Mouse (Mus musculus) MEL (cell line): ENCODE results near the gene Arsb. TPM values are rescaled to one million over a fixed set of nuclear protein-coding genes. Genes with fewer than 3 reads are reported as not detected.

Experiments used
- DNase-seq: peaks from one replicate; pipeline ENCODE4 v3.0.0; 2011; ENCODE audit warnings: low read depth, low spot score
- H3K27ac ChIP-seq: 2 replicates; pipeline ENCODE4 v1.5.1; 2012; ENCODE audit warnings: low read depth, mild to moderate bottlenecking, control low read depth, low read length, moderate library complexity; ENCODE audit not compliant: control insufficient read depth
- H3K27me3 ChIP-seq, 2 experiments: fragments of 150-350 bp in 1 of 2; sonication (generic) in 1 of 2; 2 replicates each; pipeline ENCODE4 v1.6.1; 2012; ENCODE audit warnings: low read length in 2 of 2, mild to moderate bottlenecking in 2 of 2, improper control_type of control experiment in 1 of 2, moderate library complexity in 1 of 2; ENCODE audit not compliant: insufficient read depth in 2 of 2, control insufficient read depth in 1 of 2
- H3K36me3 ChIP-seq, 2 experiments: 2 replicates each; pipeline ENCODE4 v1.6.1; 2012 to 2014; ENCODE audit warnings: low read length in 2 of 2, improper control_type of control experiment in 1 of 2, inconsistent platforms in 1 of 2, mild to moderate bottlenecking in 1 of 2; ENCODE audit not compliant: insufficient read depth in 2 of 2, control insufficient read depth in 1 of 2
- H3K4me1 ChIP-seq, 2 experiments: fragments of 150-350 bp in 1 of 2; sonication (generic) in 1 of 2; 2 replicates each; pipeline ENCODE4 v1.6.1; 2012; ENCODE audit warnings: low read length in 2 of 2, improper control_type of control experiment in 1 of 2, mild to moderate bottlenecking in 1 of 2; ENCODE audit not compliant: insufficient read depth in 2 of 2, control insufficient read depth in 1 of 2
- H3K4me3 ChIP-seq, 2 experiments: fragments of 150-350 bp in 1 of 2; sonication (generic) in 1 of 2; 2 replicates each; pipeline ENCODE4 v1.5.1; 2012; ENCODE audit warnings: low read depth in 2 of 2, low read length in 2 of 2, mild to moderate bottlenecking in 2 of 2, moderate library complexity in 2 of 2, control low read depth in 1 of 2, improper control_type of control experiment in 1 of 2; ENCODE audit not compliant: control insufficient read depth in 1 of 2, insufficient read depth in 1 of 2
- H3K79me2 ChIP-seq: 2 replicates; pipeline ENCODE4 v1.6.1; 2012; ENCODE audit warnings: mild to moderate bottlenecking, low read length, moderate library complexity; ENCODE audit not compliant: control insufficient read depth, poor library complexity, insufficient read depth
- H3K9ac ChIP-seq: 2 replicates; pipeline ENCODE4 v1.6.1; 2012; ENCODE audit warnings: low read depth, mild to moderate bottlenecking, control low read depth, low read length, moderate library complexity; ENCODE audit not compliant: control insufficient read depth, poor library complexity, severe bottlenecking
- H3K9me3 ChIP-seq: fragments of 150-350 bp; sonication (generic); replicated peaks from 2 replicates; pipeline ENCODE4 v1.6.1; 2012; ENCODE audit warnings: mild to moderate bottlenecking, low read length, improper control_type of control experiment, moderate library complexity; ENCODE audit not compliant: insufficient read depth
- CTCF ChIP-seq, 3 experiments: IDR thresholded peaks in 2 of 3; conservative IDR thresholded peaks in 1 of 3; 2 replicates each; pipeline ENCODE4 v1.5.1; 2011 to 2012; ENCODE audit warnings: low read length in 3 of 3, low read depth in 2 of 3, mild to moderate bottlenecking in 2 of 3, improper control_type of control experiment in 1 of 3, inconsistent platforms in 1 of 3, mixed read lengths in 1 of 3, moderate library complexity in 1 of 3; ENCODE audit not compliant: control insufficient read depth in 1 of 3, insufficient read depth in 1 of 3, poor library complexity in 1 of 3, severe bottlenecking in 1 of 3
- E2F4 ChIP-seq: IDR thresholded peaks from 2 replicates; pipeline ENCODE4 v1.6.1; 2011; ENCODE audit warnings: low read depth, low read length, improper control_type of control experiment, borderline replicate concordance
- EP300 ChIP-seq, 2 experiments: IDR thresholded peaks; 2 replicates each; pipeline ENCODE4 v1.6.1; 2011; ENCODE audit warnings: improper control_type of control experiment in 2 of 2, low read length in 2 of 2, low read depth in 1 of 2, mild to moderate bottlenecking in 1 of 2
- GABPA ChIP-seq: IDR thresholded peaks from 2 replicates; pipeline ENCODE4 v1.6.1; 2012; ENCODE audit warnings: low read depth, mild to moderate bottlenecking, inconsistent platforms, low read length, improper control_type of control experiment, moderate library complexity
- GATA1 ChIP-seq: IDR thresholded peaks from 2 replicates; pipeline ENCODE4 v1.6.1; 2011; ENCODE audit warnings: low read depth, low read length, improper control_type of control experiment
- JUND ChIP-seq: IDR thresholded peaks from 2 replicates; pipeline ENCODE4 v1.6.1; 2011; ENCODE audit warnings: low read depth, mild to moderate bottlenecking, improper control_type of control experiment, low read length
- MAFK ChIP-seq: IDR thresholded peaks from 2 replicates; pipeline ENCODE4 v1.6.1; 2011; ENCODE audit warnings: low read depth, mild to moderate bottlenecking, low read length, improper control_type of control experiment, borderline replicate concordance
- MAX ChIP-seq: IDR thresholded peaks from 2 replicates; pipeline ENCODE4 v1.6.1; 2011; ENCODE audit warnings: low read length, improper control_type of control experiment
- MAZ ChIP-seq: IDR thresholded peaks from 2 replicates; pipeline ENCODE4 v1.6.1; 2012; ENCODE audit warnings: low read depth, mild to moderate bottlenecking, inconsistent platforms, low read length, improper control_type of control experiment
- MEF2A ChIP-seq: IDR thresholded peaks from 2 replicates; pipeline ENCODE4 v1.6.1; 2014; ENCODE audit warnings: low read depth, mild to moderate bottlenecking, inconsistent platforms, low read length, improper control_type of control experiment; ENCODE audit not compliant: poor library complexity, insufficient replicate concordance, severe bottlenecking; ENCODE audit errors: extremely low read depth
- MYC ChIP-seq: IDR thresholded peaks from 2 replicates; pipeline ENCODE4 v1.6.1; 2011; ENCODE audit warnings: low read depth, mild to moderate bottlenecking, low read length, improper control_type of control experiment, moderate library complexity
- POLR2A ChIP-seq, 2 experiments: IDR thresholded peaks; 2 replicates each; pipeline ENCODE4 v1.6.1; 2011 to 2012; ENCODE audit warnings: low read length in 2 of 2, mild to moderate bottlenecking in 2 of 2, control low read depth in 1 of 2, improper control_type of control experiment in 1 of 2, low read depth in 1 of 2, moderate library complexity in 1 of 2; ENCODE audit not compliant: control insufficient read depth in 1 of 2, insufficient read depth in 1 of 2, poor library complexity in 1 of 2
- POLR2AphosphoS5 ChIP-seq: IDR thresholded peaks from 2 replicates; pipeline ENCODE4 v1.6.1; 2012; ENCODE audit warnings: low read depth, borderline replicate concordance, mild to moderate bottlenecking, inconsistent platforms, low read length, moderate library complexity, mixed read lengths
- RAD21 ChIP-seq: IDR thresholded peaks from 2 replicates; pipeline ENCODE4 v1.6.1; 2011; ENCODE audit warnings: mild to moderate bottlenecking, low read depth, low read length, improper control_type of control experiment
- SMC3 ChIP-seq: IDR thresholded peaks from 2 replicates; pipeline ENCODE4 v1.6.1; 2011; ENCODE audit warnings: low read depth, low read length, improper control_type of control experiment
- TBP ChIP-seq: IDR thresholded peaks from 2 replicates; pipeline ENCODE4 v1.8.0; 2011; ENCODE audit warnings: low read depth, low read length, improper control_type of control experiment
- TCF12 ChIP-seq: IDR thresholded peaks from 2 replicates; pipeline ENCODE4 v1.6.1; 2014; ENCODE audit warnings: low read depth, mild to moderate bottlenecking, inconsistent platforms, low read length, improper control_type of control experiment, moderate library complexity
- UBTF ChIP-seq: IDR thresholded peaks from 2 replicates; pipeline ENCODE4 v1.6.1; 2012; ENCODE audit warnings: low read depth, mild to moderate bottlenecking, inconsistent platforms, low read length, improper control_type of control experiment, moderate library complexity, borderline replicate concordance; ENCODE audit not compliant: insufficient read depth
- ZKSCAN1 ChIP-seq: IDR thresholded peaks from 2 replicates; pipeline ENCODE4 v1.6.1; 2012; ENCODE audit warnings: low read depth, mild to moderate bottlenecking, inconsistent platforms, low read length, improper control_type of control experiment, moderate library complexity
- ZMIZ1 ChIP-seq: IDR thresholded peaks from 2 replicates; pipeline ENCODE4 v1.6.1; 2012; ENCODE audit warnings: low read depth, mild to moderate bottlenecking, inconsistent platforms, low read length, improper control_type of control experiment, moderate library complexity
- ZNF384 ChIP-seq: IDR thresholded peaks from 2 replicates; pipeline ENCODE4 v1.6.1; 2012; ENCODE audit warnings: low read depth, mild to moderate bottlenecking, inconsistent platforms, low read length, improper control_type of control experiment
- polyA plus RNA-seq, 2 experiments: library from polyadenylated mRNA; stranded (reverse) in 1 of 2; unstranded in 1 of 2; fragments of >175 nt in 1 of 2; fragments of >200 nt in 1 of 2; gene quantifications; 2 replicates each; pipeline versions ENCODE4 v1.2.1 to v1.2.4; 2012; ENCODE audit warnings: low replicate concordance in 2 of 2, low read depth in 1 of 2; ENCODE audit not compliant: insufficient read length in 2 of 2, insufficient read depth in 1 of 2, missing spikeins in 1 of 2
- total RNA-seq: library from RNA; depleted of rRNA; stranded (reverse); fragments of 300-350 nt; gene quantifications from 2 replicates; pipeline ENCODE4 v1.2.3, GENCODE M21; 2012

Gene Arsb
- total and polyA plus RNA-seq, 3 experiments: 0.04 to 0.07 TPM; not detected in 1

DNA sequence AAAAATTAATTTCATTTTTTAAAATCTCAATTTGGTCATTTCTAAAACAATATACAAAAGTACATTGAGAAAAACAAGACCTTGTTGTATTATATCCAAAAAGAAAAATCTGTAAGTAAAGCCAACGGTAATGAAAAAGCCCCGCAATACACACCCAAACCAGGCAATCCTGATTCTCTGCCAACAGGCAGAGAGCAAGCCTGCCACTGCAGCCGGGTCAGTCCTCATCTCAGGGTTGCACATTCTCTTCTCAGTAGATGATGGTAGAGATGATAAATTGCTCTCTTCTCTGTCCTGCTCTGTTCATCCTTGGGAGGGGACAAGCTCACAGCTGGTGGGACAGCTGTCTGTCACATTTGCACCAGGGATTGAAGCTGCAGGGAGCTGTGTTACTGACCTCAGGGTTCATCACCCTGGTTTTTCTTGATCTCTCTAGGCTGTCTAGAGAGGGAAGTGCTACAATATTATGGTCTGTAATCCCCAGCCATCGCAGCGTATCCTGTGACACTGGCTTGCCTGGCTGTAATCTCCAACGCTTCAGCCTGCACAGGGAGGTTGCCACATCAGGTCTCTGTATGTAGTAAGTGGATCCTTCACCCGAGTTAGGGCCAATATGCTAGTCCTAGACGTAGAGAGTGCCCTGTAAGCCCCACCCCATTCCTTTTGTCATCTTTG, 92.8 kb downstream of the Arsb start:
- Histone ChIP-seq H3K27me3 (no peaks in the 10 kb centered on the region; a peak in 1 of 4 replicates), H3K4me3 (no peak overlapping the region), H3K36me3 (no peaks in the 10 kb centered on the region), H3K79me2 (no peaks in the 10 kb centered on the region), H3K9ac (no peak overlapping the region), H3K27ac (no peak overlapping the region), H3K4me1 (no peaks in the 10 kb centered on the region), H3K9me3 (no peaks in the 10 kb centered on the region)
- no peak for TF ChIP-seq MYC
- TF ChIP-seq MEF2A: no peak
- TF ChIP-seq ZKSCAN1: no peak
- TF ChIP-seq MAX: no peak
- no peak for TF ChIP-seq POLR2AphosphoS5
- DNase-seq: no peak

GRCm38 (mm10) chr13:93866638-93867037, 95.2 kb downstream of the Arsb start:
- H3K4me1 ChIP-seq: no peaks in the 10 kb centered on the region
- no peak overlapping the region for H3K9ac ChIP-seq
- no peak overlapping the region for H3K27ac ChIP-seq
- H3K9me3 ChIP-seq: no peaks in the 10 kb centered on the region
- no peaks in the 10 kb centered on the region; a peak in 1 of 4 replicates for H3K27me3 ChIP-seq
- no peaks in the 10 kb centered on the region for H3K36me3 ChIP-seq
- H3K79me2 ChIP-seq: no peaks in the 10 kb centered on the region
- no peak for DNase-seq
- TF ChIP-seq POLR2AphosphoS5 (no peak), UBTF (no peak), TCF12 (no peak), SMC3 (no peak)
- no peak overlapping the region for H3K4me3 ChIP-seq

- Histone ChIP-seq H3K4me3 (no peak overlapping the region), H3K4me1 (no peaks in the 10 kb centered on the region), H3K9ac (no peak overlapping the region), H3K27ac (no peak overlapping the region), H3K79me2 (no peaks in the 10 kb centered on the region), H3K36me3 (no peaks in the 10 kb centered on the region), H3K27me3 (no peaks in the 10 kb centered on the region), H3K9me3 (no peaks in the 10 kb centered on the region)
- no peak for DNase-seq
- TF ChIP-seq JUND (no peak), E2F4 (no peak), POLR2A (IDR thresholded peaks at IDR 0.05; ENCODE audit: control insufficient read depth in 1 of 2, insufficient read depth in 1 of 2, low read depth in 1 of 2, low read length in 2 of 2, poor library complexity in 1 of 2) (no peak), SMC3 (no peak), UBTF (no peak), GABPA (no peak), MAFK (no peak), MAZ (no peak), CTCF (IDR thresholded peaks at IDR 0.05 in 2 of 3, conservative IDR thresholded peaks at IDR 0.05 in 1 of 3; ENCODE audit: control insufficient read depth in 1 of 3, insufficient read depth in 1 of 3, low read depth in 2 of 3, low read length in 3 of 3, poor library complexity in 1 of 3, severe bottlenecking in 1 of 3) (no peak), GATA1 (no peak), MEF2A (no peak), TCF12 (no peak), ZNF384 (no peak), RAD21 (no peak), ZMIZ1 (no peak), TBP (no peak), EP300 (IDR thresholded peaks at IDR 0.05; ENCODE audit: low read depth in 1 of 2, low read length in 2 of 2) (no peak)
Measured at GRCm38 (mm10) chr13:93871681-93872080, 100.3 kb downstream of the Arsb start.
